Mouse (Mus musculus): ENCODE measurements around the gene Spata17. TPM values are rescaled to one million over a fixed set of nuclear protein-coding genes. Genes with fewer than 3 reads are reported as not detected.

Spata17 gene
- total RNA-seq, 2 experiments from 2014 or later, result not detected

DNA sequence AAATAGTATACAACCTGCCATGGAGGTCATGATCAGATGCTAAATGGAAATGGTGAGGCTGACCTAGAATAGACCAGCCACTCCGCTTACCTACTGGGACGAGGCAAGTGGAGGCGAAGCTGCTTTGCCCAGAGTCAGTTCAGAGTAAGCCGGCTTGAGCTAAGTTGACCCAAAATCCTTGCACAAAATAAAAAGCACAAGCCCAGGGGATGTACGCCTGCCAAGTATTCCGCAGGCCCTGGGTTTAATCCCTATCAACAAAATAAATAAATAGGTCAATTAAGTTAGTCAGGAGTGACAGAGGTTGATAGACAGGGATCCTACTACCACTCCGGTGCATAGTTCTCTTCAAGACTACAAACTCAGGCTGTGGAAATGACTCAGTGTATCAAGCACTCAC lies 207.0 kb downstream of the Spata17 start:
- ATAC-seq (ENCODE audit: poor library complexity, severe bottlenecking), result no peak

DNA sequence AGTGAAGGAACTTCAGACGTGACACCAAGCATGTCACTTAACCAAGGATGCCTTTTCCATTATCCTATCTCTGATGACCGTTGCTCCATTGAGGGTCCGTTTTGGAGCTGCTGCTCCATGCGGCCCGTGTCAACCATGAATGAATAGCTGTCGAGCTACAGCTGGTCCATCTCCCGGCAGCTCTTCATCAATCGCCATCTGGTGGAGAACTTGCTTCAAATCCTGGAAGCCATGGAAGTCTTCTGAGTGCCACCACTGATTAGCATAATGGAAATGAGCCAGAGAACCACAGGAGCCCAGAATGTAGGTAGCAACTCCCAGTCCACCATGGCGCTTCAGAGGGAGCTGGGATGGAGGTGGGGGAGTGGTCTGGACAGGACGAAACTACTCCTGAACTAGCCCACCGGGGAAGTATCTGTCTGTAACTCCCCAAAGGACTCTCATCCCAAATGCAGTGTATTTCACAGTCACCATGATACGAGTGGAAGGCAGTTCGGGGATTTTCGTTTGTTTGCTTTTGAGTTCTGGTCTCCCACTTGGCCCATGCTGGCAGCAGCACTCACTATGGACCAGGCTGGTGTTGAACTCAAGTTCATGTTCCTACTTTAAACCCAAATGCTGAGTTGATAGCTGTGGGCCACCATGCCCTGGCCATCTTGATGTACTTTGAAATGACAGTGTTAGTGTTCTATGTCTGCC lies 208.9 kb downstream of the Spata17 start:
- no peak for ATAC-seq (ENCODE audit: poor library complexity, severe bottlenecking)

DNA sequence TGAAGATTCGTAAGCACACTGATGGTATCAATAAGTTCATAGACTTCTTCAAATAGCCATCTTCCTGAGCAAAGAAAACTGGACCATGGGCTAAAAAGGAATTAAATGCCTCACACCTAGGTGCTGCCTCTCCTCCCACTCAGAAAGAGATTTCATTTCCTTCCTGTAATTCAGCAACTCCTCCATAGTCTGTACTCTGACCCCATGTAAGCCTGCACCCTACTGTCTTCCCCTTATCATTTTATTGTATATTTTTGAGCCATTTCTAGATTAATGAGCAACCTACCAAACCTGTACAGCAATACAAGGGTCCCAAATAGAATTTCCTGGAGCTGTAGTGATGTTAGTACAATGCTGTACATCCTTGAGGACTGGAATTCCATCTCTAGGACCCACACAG lies 211.0 kb downstream of the Spata17 start:
- ATAC-seq (ENCODE audit: poor library complexity, severe bottlenecking), result no peak

DNA sequence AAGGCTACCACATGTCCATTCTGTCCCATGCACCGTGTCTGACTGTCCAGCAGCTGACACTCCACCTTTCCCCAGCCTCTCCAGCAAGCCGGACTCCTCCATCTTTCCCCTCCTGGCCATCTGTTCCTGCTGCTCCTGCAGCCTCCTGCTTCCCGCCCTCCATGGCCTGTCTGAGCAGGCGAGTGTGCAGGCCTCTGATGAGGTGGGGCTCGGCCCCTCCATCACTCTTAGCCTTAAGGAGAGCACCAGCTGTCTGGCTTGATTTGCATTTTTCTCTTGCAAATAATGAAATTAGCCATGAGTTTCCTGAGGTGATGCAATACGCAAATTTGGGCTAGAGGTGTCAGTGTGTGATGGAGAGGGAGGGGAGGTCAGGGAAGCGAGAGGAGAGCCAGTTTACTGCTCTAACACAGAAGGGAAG lies 211.8 kb downstream of the Spata17 start:
- no peak for ATAC-seq (ENCODE audit: poor library complexity, severe bottlenecking)

DNA sequence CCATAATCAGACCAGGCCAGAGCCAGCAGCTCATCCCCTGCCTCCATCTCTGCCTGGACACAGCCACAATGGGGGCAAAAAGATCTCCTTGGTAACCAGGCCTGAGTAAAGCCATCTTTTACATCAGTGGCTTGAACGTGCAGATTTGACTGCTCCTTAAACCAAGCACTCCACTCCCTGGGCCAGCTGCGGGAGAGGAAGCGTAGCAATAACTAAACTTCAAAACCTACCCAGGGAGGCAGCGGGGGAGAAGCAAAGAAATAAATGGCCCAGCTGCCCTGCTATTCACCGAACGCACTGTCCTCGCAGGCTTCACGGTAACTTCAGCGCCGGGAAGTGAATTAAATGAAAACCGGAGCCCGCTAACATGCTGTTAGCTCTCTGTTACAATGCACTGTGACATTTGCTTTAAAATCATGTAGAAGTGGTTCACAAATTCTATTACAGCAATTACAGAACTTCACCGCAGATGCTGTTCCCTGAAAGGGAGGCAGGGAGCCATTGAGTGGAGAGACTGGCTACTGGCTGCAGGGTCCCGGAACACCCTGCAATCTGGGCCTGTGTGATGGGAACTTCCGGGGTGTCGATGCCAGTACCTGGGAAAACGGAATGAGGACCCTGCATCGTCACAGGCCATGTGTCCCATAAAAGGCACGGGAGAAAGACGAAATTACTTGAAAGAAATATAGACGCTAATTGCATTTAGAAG lies 217.5 kb downstream of the Spata17 start:
- no peak for ATAC-seq (ENCODE audit: poor library complexity, severe bottlenecking)

Other genes starting within 250 kb of the Spata17 start
- gene D1Pas1, start 248.0 kb downstream of the Spata17 start, total RNA-seq (2015), result not detected in 2 replicates
- gene D1Pas1, start 248.0 kb downstream of the Spata17 start, total RNA-seq (2017), result not detected in 2 replicates
- gene Gpatch2, start within 50 bp of the Spata17 start, total RNA-seq (2015), result 6.8 and 7.8 TPM in 2 replicates
- 15.5 and 16.6 TPM in 2 replicates for gene Gpatch2, start within 50 bp of the Spata17 start, total RNA-seq (2017)